Mouse (Mus musculus) limb, embryonic 14.5 days (tissue): ENCODE data around the gene Ube2j1. TPM values are rescaled to one million over a fixed set of nuclear protein-coding genes. Genes with fewer than 3 reads are reported as not detected.

Experiments
- ATAC-seq: fragments of 200-750 bp; cut with Nextera tagmentation; 2 replicates; pipeline ENCODE4 v1.8.0; 2017; ENCODE audit warnings: low read depth, moderate number of reproducible peaks, moderate TSS enrichment; ENCODE audit not compliant: low FRiP score
- DNase-seq: peaks from one replicate; pipeline ENCODE4 v3.0.0-alpha.2; 2015; ENCODE audit warnings: low spot score
- H3K27ac ChIP-seq: fragments of 300-500 bp; sonication (generic); replicated peaks from 2 replicates; pipeline ENCODE4 v1.5.1; 2014; ENCODE audit warnings: low read depth, mild to moderate bottlenecking, low read length, moderate library complexity, mixed read lengths
- H3K27me3 ChIP-seq: fragments of 300-500 bp; sonication (generic); 2 replicates; pipeline ENCODE4 v1.6.1; 2014; ENCODE audit warnings: low read length, mixed read lengths; ENCODE audit not compliant: control insufficient read depth, insufficient read depth
- H3K36me3 ChIP-seq: fragments of 300-500 bp; sonication (generic); 2 replicates; pipeline ENCODE4 v1.6.1; 2014; ENCODE audit warnings: mild to moderate bottlenecking, low read length, moderate library complexity, mixed read lengths; ENCODE audit not compliant: control insufficient read depth, insufficient read depth
- H3K4me1 ChIP-seq: fragments of 300-500 bp; sonication (generic); 2 replicates; pipeline ENCODE4 v1.6.1; 2014; ENCODE audit warnings: antibody characterized with exemption, low read length, mixed read lengths; ENCODE audit not compliant: control insufficient read depth, insufficient read depth
- H3K4me2 ChIP-seq: fragments of 300-500 bp; sonication (generic); replicated peaks from 2 replicates; pipeline ENCODE4 v1.6.1; 2014; ENCODE audit warnings: low read depth, mild to moderate bottlenecking, low read length, moderate library complexity; ENCODE audit not compliant: severe bottlenecking
- H3K4me3 ChIP-seq: fragments of 300-500 bp; sonication (generic); replicated peaks from 2 replicates; pipeline ENCODE4 v1.5.1; 2014; ENCODE audit warnings: low read length
- H3K9ac ChIP-seq: fragments of 300-500 bp; sonication (generic); 2 replicates; pipeline ENCODE4 v1.6.1; 2014; ENCODE audit warnings: mild to moderate bottlenecking, low read depth, low read length, moderate library complexity; ENCODE audit not compliant: severe bottlenecking
- H3K9me3 ChIP-seq: fragments of 300-500 bp; sonication (generic); 2 replicates; pipeline ENCODE4 v1.6.1; 2016; ENCODE audit warnings: low read length; ENCODE audit not compliant: control insufficient read depth
- POLR2A ChIP-seq: fragments of 200-500 bp; IDR thresholded peaks from 2 replicates; pipeline ENCODE4 v1.8.0; 2012; ENCODE audit warnings: inconsistent platforms, mild to moderate bottlenecking, moderate library complexity, borderline replicate concordance; ENCODE audit not compliant: insufficient read depth, insufficient read length; ENCODE audit errors: extremely low read depth
- WGBS: fragments of 180-500 bp; shearing (Covaris S2); extraction: QIAGEN DNeasy Blood & Tissue Kit; methylation state at CpG from one replicate; pipeline ENCODE4 v1.1.7; 2014; 5-methylcytosine and 5-hydroxymethylcytosine counted together
- polyA plus RNA-seq, 2 experiments: library from polyadenylated mRNA; depleted of rRNA in 1 of 2; stranded (reverse) in 1 of 2; unstranded in 1 of 2; fragments of >200 nt; fragmentation: Nextera tagmentation in 1 of 2; extraction: Ambion mirVana in 1 of 2; gene quantifications; 2 replicates each; pipeline versions ENCODE4 v1.2.1 to v1.2.3; 2012 to 2014

Ube2j1 gene
- polyA plus RNA-seq, 2 experiments, result 26.6 to 38.0 TPM

- Histone ChIP-seq H3K4me2 (no peak overlapping the region), H3K27ac (no peak overlapping the region), H3K27me3 (no peaks in the 10 kb centered on the region), H3K4me1 (no peaks in the 10 kb centered on the region), H3K9ac (no peak overlapping the region), H3K9me3 (no peaks in the 10 kb centered on the region), H3K36me3 (peaks cover 5% of the 10 kb centered on the region; the same call in 1 of the 2 replicates), H3K4me3 (no peak overlapping the region)
- 88% methylated on average over 8 of the region's 8 CpGs for WGBS
- no peak for TF ChIP-seq POLR2A
- DNase-seq, result no peak
- ATAC-seq, result no peak
Observed at GRCm38 (mm10) chr4:33024420-33024819, 6.8 kb upstream of the Ube2j1 start.

GRCm38 (mm10) chr4:33029104-33029503, 2.1 kb upstream of the Ube2j1 start:
- Histone ChIP-seq H3K4me1 (peaks cover 12% of the 10 kb centered on the region), H3K4me3 (no peak overlapping the region), H3K9ac (no peak overlapping the region), H3K27me3 (no peaks in the 10 kb centered on the region), H3K4me2 (no peak overlapping the region), H3K9me3 (no peaks in the 10 kb centered on the region), H3K27ac (no peak overlapping the region), H3K36me3 (0 out of 2 replicates have a peak, but pooled peaks cover 5% of the 10 kb centered on the region)
- 92% methylated on average over 7 of the region's 7 CpGs for WGBS
- no peak for TF ChIP-seq POLR2A
- ATAC-seq, result no peak
- DNase-seq, result no peak

- Histone ChIP-seq H3K9ac (peak overlapping the region; percentile 98), H3K36me3 (peaks cover 9% of the 10 kb centered on the region; the same call in 1 of the 2 replicates), H3K9me3 (no peaks in the 10 kb centered on the region), H3K27ac (peak overlapping the region; percentile 95), H3K4me2 (peak overlapping the region; percentile 65), H3K4me1 (peaks cover 12% of the 10 kb centered on the region), H3K4me3 (peak overlapping the region; percentile 83), H3K27me3 (no peaks in the 10 kb centered on the region)
- peak; percentile 23 for DNase-seq
- peak; percentile 71 for ATAC-seq
- 2% methylated on average over 51 of the region's 55 CpGs for WGBS
- TF ChIP-seq POLR2A, result no peak
Observed at GRCm38 (mm10) chr4:33030264-33031194, 687 bp upstream of the Ube2j1 start.

GRCm38 (mm10) chr4:33032045-33032444, 829 bp downstream of the Ube2j1 start:
- TF ChIP-seq POLR2A, result no peak
- Histone ChIP-seq H3K27ac (peak overlapping the region; percentile 95), H3K9ac (peak overlapping the region; percentile 98), H3K9me3 (no peaks in the 10 kb centered on the region), H3K4me3 (peak overlapping the region; percentile 83), H3K4me1 (peaks cover 12% of the 10 kb centered on the region), H3K4me2 (peak overlapping the region; percentile 65), H3K36me3 (peaks cover 14% of the 10 kb centered on the region; the same call in 1 of the 2 replicates), H3K27me3 (no peaks in the 10 kb centered on the region)
- WGBS, result 12% methylated on average over 4 of the region's 4 CpGs
- peak; percentile 9 for DNase-seq
- no peak for ATAC-seq

- Histone ChIP-seq H3K9ac (no peak overlapping the region), H3K9me3 (no peaks in the 10 kb centered on the region), H3K36me3 (peaks cover 15% of the 10 kb centered on the region), H3K27ac (no peak overlapping the region), H3K4me2 (no peak overlapping the region), H3K4me1 (peaks cover 12% of the 10 kb centered on the region), H3K27me3 (no peaks in the 10 kb centered on the region), H3K4me3 (no peak overlapping the region)
- 84% methylated on average over 6 of the region's 6 CpGs for WGBS
- TF ChIP-seq POLR2A, result no peak
- DNase-seq, result no peak
- no peak for ATAC-seq
Observed at GRCm38 (mm10) chr4:33033515-33033914, 2.3 kb downstream of the Ube2j1 start.
